Mouse (Mus musculus): ENCODE data around the gene Nepro. TPM values are rescaled to one million over a fixed set of nuclear protein-coding genes. Genes with fewer than 3 reads are reported as not detected.

Gene Nepro
- polyA plus RNA-seq, 1 experiment from 2014 or later, result 10.0 TPM

- WGBS, result 59% methylated on average over 20 of the region's 20 CpGs
- Histone ChIP-seq H3K27ac (ENCODE audit: low read length) (peak overlapping the region; percentile 53; the same call in 1 of the 2 replicates), H3K9me3 (ENCODE audit: control insufficient read depth, low read depth, low read length) (no peaks in the 10 kb centered on the region; the same call in 1 of the 2 replicates), H3K27me3 (ENCODE audit: control insufficient read depth, insufficient read depth, low read length) (no peaks in the 10 kb centered on the region), H3K4me1 (ENCODE audit: control insufficient read depth, insufficient read depth, low read length) (peaks cover 19% of the 10 kb centered on the region; the same call in 1 of the 2 replicates), H3K9ac (replicated peaks; ENCODE audit: low read depth, low read length) (no peak overlapping the region), H3K4me3 (ENCODE audit: low read depth, low read length) (no peak overlapping the region), H3K4me2 (replicated peaks; ENCODE audit: low read depth, low read length) (0 out of 2 replicates have a peak overlapping the region, but pooled peaks have one; percentile 11), H3K36me3 (ENCODE audit: control insufficient read depth, insufficient read depth, low read length) (no peaks in the 10 kb centered on the region)
- ATAC-seq (ENCODE audit: insufficient number of reproducible peaks, insufficient read depth, low FRiP score, low read depth), result 0 out of 2 replicates have a peak, but pooled peaks have one; percentile 58
Observed at GRCm38 (mm10) chr16:44686991-44687718, 36.9 kb upstream of the Nepro start.

DNA sequence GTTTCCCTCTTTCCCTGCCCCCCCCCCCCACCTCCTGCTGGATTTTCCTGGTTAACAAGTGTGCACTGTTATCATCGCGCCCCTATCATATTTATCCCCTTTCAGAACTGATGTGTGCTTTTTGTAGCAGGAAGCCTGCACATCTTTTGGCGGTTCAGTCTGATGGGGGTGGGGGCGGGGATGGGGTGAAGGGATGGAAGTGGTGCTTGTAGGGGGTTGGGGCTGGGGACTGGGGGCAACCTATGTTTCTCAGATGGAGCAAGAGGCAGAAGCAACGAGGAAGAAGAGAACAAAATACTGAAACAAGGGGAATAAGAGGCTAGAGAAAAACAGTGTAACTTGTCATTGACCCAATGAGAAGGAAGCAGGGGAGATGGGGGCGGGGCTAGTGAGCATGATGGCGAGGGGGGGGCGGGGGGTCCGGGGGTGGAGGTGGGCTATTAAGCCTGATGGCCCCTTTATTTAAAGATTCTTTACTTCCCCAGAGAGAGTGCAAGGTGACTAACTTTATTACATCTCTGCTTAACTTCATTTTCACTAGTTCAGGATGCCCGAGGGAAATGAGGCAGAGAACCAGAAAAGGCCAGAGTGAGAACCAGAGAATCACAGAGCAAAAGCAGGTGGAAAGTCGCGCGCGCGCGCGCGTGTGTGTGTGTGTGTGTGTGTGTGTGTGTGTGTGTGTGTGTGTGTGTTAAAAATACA lies 36.2 kb upstream of the Nepro start:
- Histone ChIP-seq H3K4me1 (ENCODE audit: control insufficient read depth, insufficient read depth, low read length) (peaks cover 19% of the 10 kb centered on the region; the same call in 1 of the 2 replicates), H3K4me3 (ENCODE audit: low read depth, low read length) (no peak overlapping the region), H3K9me3 (ENCODE audit: control insufficient read depth, low read depth, low read length) (no peaks in the 10 kb centered on the region; the same call in 1 of the 2 replicates), H3K27me3 (ENCODE audit: control insufficient read depth, insufficient read depth, low read length) (no peaks in the 10 kb centered on the region), H3K9ac (replicated peaks; ENCODE audit: low read depth, low read length) (no peak overlapping the region), H3K4me2 (replicated peaks; ENCODE audit: low read depth, low read length) (peak overlapping the region; percentile 0; the same call in 1 of the 2 replicates), H3K36me3 (ENCODE audit: control insufficient read depth, insufficient read depth, low read length) (no peaks in the 10 kb centered on the region), H3K27ac (ENCODE audit: low read length) (peak overlapping the region; percentile 53; the same call in 1 of the 2 replicates)
- ATAC-seq (ENCODE audit: insufficient number of reproducible peaks, insufficient read depth, low FRiP score, low read depth), result no peak; the same call in 1 of the 2 replicates
- WGBS, result 9% methylated on average over 18 of the region's 18 CpGs

DNA sequence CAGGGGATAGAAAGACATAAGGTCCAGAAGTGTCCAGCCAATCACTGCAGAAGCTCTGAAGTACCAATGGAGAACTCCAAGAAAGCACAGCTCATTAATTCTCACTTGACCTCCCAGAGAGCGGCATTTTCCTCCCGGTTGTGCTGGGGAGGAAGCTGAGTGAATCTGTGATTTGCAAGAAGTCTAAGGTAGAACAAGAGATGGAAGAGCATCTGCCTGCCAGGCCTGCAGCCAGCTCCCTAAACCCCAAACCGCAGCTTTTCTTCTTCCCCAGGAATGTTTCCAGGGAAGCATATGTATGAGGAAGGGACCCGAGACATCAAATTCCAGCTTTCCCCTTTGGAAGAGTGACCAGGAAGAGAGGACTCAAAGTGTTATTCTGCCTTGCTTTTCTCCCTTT lies 35.6 kb upstream of the Nepro start:
- H3K9ac ChIP-seq (replicated peaks; ENCODE audit: low read depth, low read length), result no peak overlapping the region
- peaks cover 19% of the 10 kb centered on the region; the same call in 1 of the 2 replicates for H3K4me1 ChIP-seq (ENCODE audit: control insufficient read depth, insufficient read depth, low read length)
- H3K36me3 ChIP-seq (ENCODE audit: control insufficient read depth, insufficient read depth, low read length), result no peaks in the 10 kb centered on the region
- ATAC-seq (ENCODE audit: insufficient number of reproducible peaks, insufficient read depth, low FRiP score, low read depth), result no peak
- H3K4me3 ChIP-seq (ENCODE audit: low read depth, low read length), result no peak overlapping the region
- no peaks in the 10 kb centered on the region for H3K27me3 ChIP-seq (ENCODE audit: control insufficient read depth, insufficient read depth, low read length)
- WGBS, result 20% methylated on average over 4 of the region's 4 CpGs
- H3K9me3 ChIP-seq (ENCODE audit: control insufficient read depth, low read depth, low read length), result no peaks in the 10 kb centered on the region
- peak overlapping the region; percentile 2; the same call in 1 of the 2 replicates for H3K27ac ChIP-seq (ENCODE audit: low read length)
- no peak overlapping the region for H3K4me2 ChIP-seq (replicated peaks; ENCODE audit: low read depth, low read length)

DNA sequence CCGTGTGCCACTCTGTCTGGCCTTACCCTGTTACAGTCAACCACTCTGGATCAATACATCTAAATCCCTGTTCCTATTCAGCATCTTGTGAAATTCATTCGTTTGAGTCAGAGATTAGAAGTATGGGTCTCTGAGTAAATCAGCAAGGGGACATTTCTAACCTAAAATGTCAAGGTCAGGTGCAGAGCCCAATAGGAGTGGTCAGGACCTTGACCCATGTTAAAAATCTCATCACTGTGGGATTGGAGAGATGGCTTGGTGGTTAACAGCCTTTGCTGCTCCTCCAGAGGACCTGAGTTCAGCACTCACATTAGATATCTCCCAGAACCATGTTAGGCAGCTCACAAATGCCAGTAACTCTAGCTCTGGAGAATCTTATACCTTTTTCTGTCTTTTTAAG lies 33.6 kb upstream of the Nepro start:
- Histone ChIP-seq H3K4me3 (ENCODE audit: low read depth, low read length) (no peak overlapping the region), H3K9me3 (ENCODE audit: control insufficient read depth, low read depth, low read length) (no peaks in the 10 kb centered on the region), H3K4me2 (replicated peaks; ENCODE audit: low read depth, low read length) (no peak overlapping the region), H3K27me3 (ENCODE audit: control insufficient read depth, insufficient read depth, low read length) (no peaks in the 10 kb centered on the region), H3K27ac (ENCODE audit: low read length) (no peak overlapping the region), H3K4me1 (ENCODE audit: control insufficient read depth, insufficient read depth, low read length) (peaks cover 21% of the 10 kb centered on the region; the same call in 1 of the 2 replicates), H3K9ac (replicated peaks; ENCODE audit: low read depth, low read length) (no peak overlapping the region), H3K36me3 (ENCODE audit: control insufficient read depth, insufficient read depth, low read length) (no peaks in the 10 kb centered on the region)
- no peak for ATAC-seq (ENCODE audit: insufficient number of reproducible peaks, insufficient read depth, low FRiP score, low read depth)
- WGBS, result 65% methylated on average over 2 of the region's 2 CpGs

GRCm38 (mm10) chr16:44691066-44691465 lies 33.0 kb upstream of the Nepro start:
- Histone ChIP-seq H3K27me3 (ENCODE audit: control insufficient read depth, insufficient read depth, low read length) (no peaks in the 10 kb centered on the region), H3K36me3 (ENCODE audit: control insufficient read depth, insufficient read depth, low read length) (no peaks in the 10 kb centered on the region), H3K4me3 (ENCODE audit: low read depth, low read length) (no peak overlapping the region), H3K4me1 (ENCODE audit: control insufficient read depth, insufficient read depth, low read length) (peaks cover 26% of the 10 kb centered on the region; the same call in 1 of the 2 replicates), H3K4me2 (replicated peaks; ENCODE audit: low read depth, low read length) (no peak overlapping the region), H3K9ac (replicated peaks; ENCODE audit: low read depth, low read length) (no peak overlapping the region), H3K27ac (ENCODE audit: low read length) (no peak overlapping the region), H3K9me3 (ENCODE audit: control insufficient read depth, low read depth, low read length) (no peaks in the 10 kb centered on the region)
- WGBS, result 81% methylated on average over 2 of the region's 2 CpGs
- no peak for ATAC-seq (ENCODE audit: insufficient number of reproducible peaks, insufficient read depth, low FRiP score, low read depth)

GRCm38 (mm10) chr16:44691561-44692141 lies 32.5 kb upstream of the Nepro start:
- H3K9me3 ChIP-seq (ENCODE audit: control insufficient read depth, low read depth, low read length), result no peaks in the 10 kb centered on the region
- ATAC-seq (ENCODE audit: insufficient number of reproducible peaks, insufficient read depth, low FRiP score, low read depth), result no peak
- H3K9ac ChIP-seq (replicated peaks; ENCODE audit: low read depth, low read length), result no peak overlapping the region
- H3K4me2 ChIP-seq (replicated peaks; ENCODE audit: low read depth, low read length), result no peak overlapping the region
- H3K27me3 ChIP-seq (ENCODE audit: control insufficient read depth, insufficient read depth, low read length), result no peaks in the 10 kb centered on the region
- H3K4me3 ChIP-seq (ENCODE audit: low read depth, low read length), result no peak overlapping the region
- no peaks in the 10 kb centered on the region for H3K36me3 ChIP-seq (ENCODE audit: control insufficient read depth, insufficient read depth, low read length)
- 52% methylated on average over 17 of the region's 17 CpGs for WGBS
- H3K27ac ChIP-seq (ENCODE audit: low read length), result no peak overlapping the region
- H3K4me1 ChIP-seq (ENCODE audit: control insufficient read depth, insufficient read depth, low read length), result peaks cover 30% of the 10 kb centered on the region; the same call in 1 of the 2 replicates

DNA sequence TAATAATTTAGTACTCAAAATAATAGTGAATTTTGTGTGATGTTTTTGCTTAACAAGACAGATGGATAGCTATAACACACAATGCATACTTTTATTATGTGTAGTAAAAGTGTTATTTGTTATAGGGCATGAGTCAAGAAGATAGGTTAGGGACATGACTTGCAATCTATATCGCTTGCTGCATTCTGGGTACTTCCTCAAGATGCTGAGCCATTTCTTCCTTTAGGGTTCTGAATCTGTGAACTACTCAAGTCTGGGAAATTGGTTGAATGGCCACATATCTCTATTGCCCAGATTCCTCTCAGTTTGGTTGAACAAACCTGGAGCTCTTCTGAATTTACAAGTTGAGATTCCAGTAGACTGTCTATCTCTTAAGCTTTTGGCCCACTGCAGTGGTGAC lies 31.6 kb upstream of the Nepro start:
- H3K9ac ChIP-seq (replicated peaks; ENCODE audit: low read depth, low read length), result no peak overlapping the region
- H3K27ac ChIP-seq (ENCODE audit: low read length), result no peak overlapping the region
- H3K27me3 ChIP-seq (ENCODE audit: control insufficient read depth, insufficient read depth, low read length), result no peaks in the 10 kb centered on the region
- ATAC-seq (ENCODE audit: insufficient number of reproducible peaks, insufficient read depth, low FRiP score, low read depth), result no peak
- no peaks in the 10 kb centered on the region for H3K36me3 ChIP-seq (ENCODE audit: control insufficient read depth, insufficient read depth, low read length)
- no peak overlapping the region for H3K4me3 ChIP-seq (ENCODE audit: low read depth, low read length)
- no peak overlapping the region for H3K4me2 ChIP-seq (replicated peaks; ENCODE audit: low read depth, low read length)
- H3K4me1 ChIP-seq (ENCODE audit: control insufficient read depth, insufficient read depth, low read length), result peaks cover 29% of the 10 kb centered on the region
- no peaks in the 10 kb centered on the region for H3K9me3 ChIP-seq (ENCODE audit: control insufficient read depth, low read depth, low read length)
- 94% methylated on average over 1 of the region's 1 CpGs for WGBS

- 70% methylated on average over 6 of the region's 6 CpGs for WGBS
- Histone ChIP-seq H3K36me3 (ENCODE audit: control insufficient read depth, insufficient read depth, low read length) (no peaks in the 10 kb centered on the region), H3K9ac (replicated peaks; ENCODE audit: low read depth, low read length) (no peak overlapping the region), H3K27ac (ENCODE audit: low read length) (no peak overlapping the region), H3K4me1 (ENCODE audit: control insufficient read depth, insufficient read depth, low read length) (peaks cover 22% of the 10 kb centered on the region), H3K9me3 (ENCODE audit: control insufficient read depth, low read depth, low read length) (no peaks in the 10 kb centered on the region), H3K4me2 (replicated peaks; ENCODE audit: low read depth, low read length) (no peak overlapping the region), H3K27me3 (ENCODE audit: control insufficient read depth, insufficient read depth, low read length) (no peaks in the 10 kb centered on the region), H3K4me3 (ENCODE audit: low read depth, low read length) (no peak overlapping the region)
- ATAC-seq (ENCODE audit: insufficient number of reproducible peaks, insufficient read depth, low FRiP score, low read depth), result no peak
Observed at GRCm38 (mm10) chr16:44693695-44694094, 30.4 kb upstream of the Nepro start.
